Mouse (Mus musculus) telencephalon, adult 2 months (tissue): ENCODE measurements around the gene Rfc2.
A peak's percentile ranks its signal among the peaks of the same experiment; 100 is the strongest.

ENCODE experiments used
- DNase-seq: peaks from one replicate; pipeline ENCODE4 v3.0.0-alpha.2; 2011; ENCODE audit warnings: low read depth, low spot score

Gene Rfc2

GRCm38 (mm10) chr5:134581146-134581545 is at the start of gene Rfc2:
TSS of gene Rfc2 (plus strand) at chr5:134581366.
- DNase-seq: no peak

- no peak for DNase-seq
These were observed 49.6 kb upstream of the Rfc2 start for GRCm38 (mm10) chr5:134531585-134531984.

GRCm38 (mm10) chr5:134532417-134532816 is 48.7 kb upstream of the Rfc2 start:
- no peak for DNase-seq

GRCm38 (mm10) chr5:134536036-134536435 is 45.1 kb upstream of the Rfc2 start:
- no peak for DNase-seq

DNA sequence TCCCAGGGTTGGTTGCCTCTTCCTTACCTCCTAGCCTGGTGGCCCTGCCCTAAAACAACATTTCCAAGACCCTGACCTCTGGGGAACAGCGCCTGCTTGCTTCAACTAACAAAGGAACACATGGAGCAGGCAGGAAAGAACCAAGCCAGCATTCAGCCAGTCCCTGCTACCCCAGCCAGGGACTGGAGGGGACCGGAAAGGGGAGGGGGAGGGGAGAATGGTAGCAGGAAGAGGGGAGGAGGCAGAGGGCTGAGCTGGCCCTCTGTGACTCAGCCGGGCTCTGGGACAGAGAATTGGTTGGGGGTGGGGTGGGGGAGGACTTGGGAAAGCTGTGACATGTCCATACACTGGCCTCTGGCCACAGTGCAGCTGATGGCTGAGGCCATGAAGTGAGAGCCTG is 41.3 kb upstream of the Rfc2 start:
- no peak for DNase-seq

DNA sequence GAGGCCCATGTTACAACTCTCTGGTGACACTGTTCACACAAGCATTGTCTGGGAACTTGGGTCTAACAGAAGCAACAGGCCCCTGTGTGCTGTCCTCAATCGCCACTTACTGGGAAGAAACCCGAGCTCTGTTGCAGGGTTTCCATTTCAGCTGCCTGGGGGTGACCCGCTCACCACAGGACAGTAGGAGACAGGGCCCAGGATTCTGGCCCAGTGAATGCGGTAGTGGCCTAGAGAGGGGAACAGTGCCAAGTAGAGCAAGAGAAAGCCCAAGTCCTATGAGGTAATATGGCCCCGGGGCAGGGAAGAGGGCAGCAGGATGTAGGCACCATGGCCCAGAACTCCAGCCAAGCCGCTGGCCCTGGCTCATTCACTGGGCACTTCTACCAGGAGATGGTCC is 40.3 kb upstream of the Rfc2 start:
- no peak for DNase-seq

GRCm38 (mm10) chr5:134541640-134542039 is 39.5 kb upstream of the Rfc2 start:
- no peak for DNase-seq

DNA sequence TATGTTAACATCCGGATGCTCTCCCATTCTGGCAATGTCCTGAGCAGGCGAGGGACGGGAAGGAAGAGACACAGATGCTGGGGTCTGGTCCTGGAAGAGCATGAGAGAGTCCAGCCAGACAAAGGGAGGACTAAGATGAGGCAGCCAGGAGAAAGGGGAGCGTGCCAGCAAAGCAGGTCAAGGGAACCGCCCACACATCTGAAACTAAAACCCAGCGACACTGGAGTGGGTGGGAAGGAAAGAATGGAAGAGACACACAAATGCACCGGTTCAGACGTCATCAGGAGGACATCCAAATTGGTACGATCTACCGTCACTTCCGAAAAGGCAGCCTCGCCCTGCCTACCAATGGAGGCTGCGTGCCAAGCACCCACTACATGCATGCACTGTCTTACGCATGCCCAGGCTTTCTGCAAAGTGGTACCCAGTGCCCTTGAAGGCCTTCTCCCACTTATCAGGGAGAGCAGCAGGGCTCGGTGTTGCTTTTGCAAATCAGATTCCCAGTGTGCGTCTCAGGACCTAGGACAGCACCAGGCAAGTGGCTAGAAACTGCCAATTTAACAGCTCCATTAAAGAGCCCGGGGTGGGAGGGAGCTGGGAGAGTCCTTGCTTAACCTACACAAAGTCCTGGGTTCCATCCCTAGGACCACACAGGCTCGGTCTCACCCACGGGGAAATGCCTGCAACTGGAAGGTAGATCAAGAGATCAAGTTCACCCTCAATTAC is 36.5 kb upstream of the Rfc2 start:
- no peak for DNase-seq

- DNase-seq: no peak
These were observed 35.9 kb upstream of the Rfc2 start for GRCm38 (mm10) chr5:134545242-134545629.

- no peak for DNase-seq
These were observed 34.4 kb upstream of the Rfc2 start for GRCm38 (mm10) chr5:134546790-134547189.

- no peak for DNase-seq
These were observed 32.9 kb upstream of the Rfc2 start for GRCm38 (mm10) chr5:134548306-134548705.

DNA sequence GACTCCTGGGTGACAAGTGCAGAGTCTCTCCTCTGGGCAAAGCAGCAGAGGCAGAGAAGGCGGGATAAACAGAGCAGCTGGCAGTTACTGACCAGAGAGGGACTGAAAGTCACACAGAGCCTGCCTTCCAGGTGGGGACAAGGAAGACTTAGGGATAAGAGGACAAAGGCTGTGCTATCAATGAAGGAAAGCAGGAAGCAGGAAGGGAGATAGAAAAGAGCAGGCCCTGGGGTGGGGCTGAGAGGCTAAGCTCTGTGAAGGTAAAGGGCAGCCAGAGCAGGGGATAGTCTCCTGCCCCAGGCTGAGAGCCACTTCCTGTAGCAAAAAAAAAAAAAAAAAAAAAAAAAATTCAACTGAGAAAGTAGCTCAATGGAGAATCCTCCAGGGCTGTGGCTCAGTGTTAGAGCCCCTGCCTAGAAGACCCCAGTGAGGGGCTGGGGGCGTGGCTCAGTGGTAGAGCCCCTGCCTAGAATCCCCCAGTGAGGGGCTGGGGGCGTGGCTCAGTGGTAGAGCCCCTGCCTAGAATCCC is 31.5 kb upstream of the Rfc2 start:
- no peak for DNase-seq

DNA sequence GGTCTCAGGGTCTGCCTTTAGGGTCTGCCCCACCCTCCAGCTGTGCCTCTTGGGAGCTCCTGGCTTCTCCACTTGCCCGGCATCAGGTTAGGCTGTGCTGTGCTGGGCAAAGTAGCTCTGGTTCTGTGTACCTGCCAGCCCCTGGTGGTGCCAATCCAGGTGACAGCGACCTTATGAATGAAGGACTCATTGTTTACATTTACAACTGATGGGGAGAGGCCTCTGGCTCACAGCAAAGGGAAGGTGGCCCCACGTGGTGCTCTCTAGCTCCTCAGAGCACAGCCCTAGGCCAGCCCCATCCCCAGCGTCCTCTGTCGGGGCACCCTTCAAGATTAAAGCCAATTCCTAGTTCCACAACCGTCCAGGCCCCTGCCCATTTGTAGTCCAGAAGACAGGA is 30.3 kb upstream of the Rfc2 start:
- no peak for DNase-seq

DNA sequence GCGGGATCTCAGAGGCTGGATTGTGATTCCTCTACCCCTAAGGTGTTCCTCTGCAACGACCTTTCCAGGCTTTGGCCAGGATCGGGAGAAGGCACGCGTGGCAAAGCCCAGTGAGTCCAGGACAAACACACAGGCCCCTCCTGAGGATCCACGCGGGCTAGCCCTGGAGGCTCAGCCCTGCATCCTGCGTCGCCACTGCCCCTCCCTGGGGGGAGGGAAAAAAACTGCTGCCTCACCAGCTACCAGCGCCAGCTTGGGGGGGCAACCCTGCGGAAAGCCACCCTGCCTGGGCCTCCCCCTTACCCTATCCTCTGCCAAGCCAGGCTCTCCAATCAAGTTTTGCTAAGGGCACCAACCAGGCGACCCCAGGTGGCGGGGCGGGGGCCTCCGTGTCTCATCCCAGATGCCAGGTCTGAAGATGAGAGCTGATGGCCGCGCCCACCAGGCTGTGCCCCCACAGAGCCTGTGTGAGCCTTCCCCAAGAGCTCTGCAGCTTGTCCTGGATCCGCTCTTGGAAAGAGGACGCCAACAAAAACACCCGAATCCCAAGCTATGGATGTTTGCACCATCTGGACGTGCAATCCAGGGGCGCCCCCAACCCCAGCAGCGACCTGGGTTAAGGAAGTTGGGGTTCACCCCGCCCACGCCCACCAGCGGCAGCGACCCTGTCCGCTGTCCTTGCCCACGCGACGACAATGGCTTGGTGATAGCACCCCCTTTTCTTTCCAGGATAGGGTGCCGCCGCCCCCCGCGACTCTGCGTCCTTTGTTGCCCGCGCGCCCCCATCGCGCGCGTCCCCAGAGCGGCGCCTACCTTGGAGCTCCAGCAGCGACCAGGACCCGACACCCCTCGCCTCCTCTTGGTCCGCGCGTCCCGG is 29.7 kb upstream of the Rfc2 start:
- DNase-seq: no peak

- peak; percentile 91 for DNase-seq
These were observed 28.8 kb upstream of the Rfc2 start, which contains the start of gene Clip2 for GRCm38 (mm10) chr5:134552110-134552972. TSS of gene Clip2 (minus strand) at chr5:134552434.

GRCm38 (mm10) chr5:134553951-134554546 is 27.1 kb upstream of the Rfc2 start:
- no peak for DNase-seq

GRCm38 (mm10) chr5:134555463-134556164 is 25.6 kb upstream of the Rfc2 start:
- no peak for DNase-seq

GRCm38 (mm10) chr5:134560071-134560449 is 21.1 kb upstream of the Rfc2 start, which contains the start of gene Syna:
TSS of gene Syna (minus strand) at chr5:134560171.
- no peak for DNase-seq

DNA sequence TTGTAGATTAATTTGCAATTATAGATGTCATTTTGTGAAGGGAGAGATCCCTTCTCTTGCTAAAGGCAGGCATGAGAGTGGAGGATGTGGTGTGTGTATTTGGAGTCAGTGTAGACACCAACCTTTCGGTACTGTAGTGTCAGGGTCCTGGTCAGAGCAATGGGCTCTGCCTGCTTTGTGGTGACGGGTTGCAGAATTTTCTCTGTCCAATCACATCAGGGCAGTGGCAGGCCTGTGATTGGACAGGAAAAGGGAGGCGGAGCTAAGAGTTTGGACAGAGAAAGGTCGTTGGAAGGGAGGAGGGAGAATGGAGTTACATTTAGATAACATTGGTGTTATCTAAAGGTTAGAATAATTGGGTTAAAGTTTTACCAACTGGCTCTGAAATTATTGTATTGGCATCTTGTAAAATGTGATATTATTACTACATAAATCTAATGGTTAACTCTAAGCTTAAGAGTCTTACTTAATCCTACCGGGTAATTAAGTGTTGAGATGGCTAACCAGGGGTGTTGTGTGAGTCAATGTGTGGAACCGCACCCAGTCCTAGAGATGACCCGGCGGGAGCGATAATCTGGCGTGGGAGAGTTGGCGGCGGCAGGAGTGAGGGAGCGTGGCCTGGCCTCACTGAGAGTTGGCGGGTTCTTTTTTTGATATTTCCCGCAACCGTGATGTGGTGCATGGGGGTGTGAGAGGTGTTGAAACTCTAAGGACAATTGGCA is 20.6 kb upstream of the Rfc2 start:
- DNase-seq: no peak

DNA sequence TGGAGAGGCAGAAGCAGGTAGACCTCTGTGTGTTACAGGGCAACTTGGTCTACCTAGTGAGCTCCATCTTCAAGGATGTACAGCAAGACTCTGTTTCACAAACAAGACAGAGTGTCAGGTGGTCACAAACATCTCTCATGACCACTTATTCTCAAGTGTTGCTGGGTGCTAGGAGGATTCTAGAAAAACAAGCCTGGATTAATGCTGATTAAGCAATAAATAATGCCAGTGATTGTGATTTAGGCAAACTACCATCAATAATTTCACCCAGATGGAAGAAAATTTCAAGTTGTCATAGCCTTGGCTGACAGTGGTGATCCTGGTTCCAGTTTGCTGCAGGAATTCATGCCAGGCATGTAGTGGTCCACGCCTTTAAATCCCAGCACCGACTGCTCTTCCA is 16.9 kb upstream of the Rfc2 start:
- no peak for DNase-seq
